Comparison of ENCODE assay signal across 8 mouse cellular contexts in genomic region chr1:135410967-135411366, GRCm38 (mm10). TPM values are rescaled to one million over a fixed set of nuclear protein-coding genes. Genes with fewer than 3 reads are reported as not detected.
DNase-seq lines count a peak whose midpoint lies in the region; ATAC-seq and TF ChIP-seq lines count a peak whose summit lies in the region.

No protein-coding gene starts in this region.

- H3K27me3 ChIP-seq in liver, adult 2 months (ENCODE audit: control insufficient read depth, insufficient read depth, low read length), result no peaks in the 10 kb centered on the region
- H3K27me3 ChIP-seq in liver, embryonic 12.5 days (replicated peaks), result no peaks in the 10 kb centered on the region
- H3K27me3 ChIP-seq in heart, embryonic 15.5 days, result no peaks in the 10 kb centered on the region

- H3K4me1 ChIP-seq in liver, adult 2 months (ENCODE audit: control insufficient read depth, insufficient read depth, low read length), result peaks cover 2% of the 10 kb centered on the region; the same call in 1 of the 2 replicates
- H3K4me1 ChIP-seq in liver, embryonic 12.5 days, result no peaks in the 10 kb centered on the region
- peaks cover 31% of the 10 kb centered on the region for H3K4me1 ChIP-seq in heart, embryonic 15.5 days (replicated peaks)
- H3K4me1 ChIP-seq in lung, adult 2 months (ENCODE audit: control insufficient read depth, insufficient read depth, low read length), result peaks cover 11% of the 10 kb centered on the region

- DNase-seq in liver, adult 2 months (ENCODE audit: extremely low read depth, low read depth, low spot score), result peak; percentile 33
- DNase-seq in adrenal gland, postnatal 36 days, result peak; percentile 66 to 75
- DNase-seq in lung, adult 2 months, result peak; percentile 25
- DNase-seq in cerebellum, postnatal 25 days, result no peak

- no peaks in the 10 kb centered on the region for H3K9me3 ChIP-seq in liver, embryonic 12.5 days (replicated peaks)
- no peaks in the 10 kb centered on the region for H3K9me3 ChIP-seq in heart, embryonic 15.5 days (replicated peaks)

- ATAC-seq in liver, embryonic 12.5 days, result no peak
- ATAC-seq in heart, embryonic 15.5 days (replicated peaks; ENCODE audit: insufficient number of reproducible peaks, insufficient read depth, low FRiP score, low read depth), result peak; percentile 84
- ATAC-seq in megakaryocyte-erythroid progenitor cell, adult 5-6 weeks (replicated peaks; ENCODE audit: low FRiP score, low TSS enrichment, poor library complexity, severe bottlenecking), result no peak
- no peak for ATAC-seq in cerebellum, adult (ENCODE audit: insufficient number of reproducible peaks, low FRiP score, low TSS enrichment)

- TF ChIP-seq POLR2A in liver, adult 2 months (IDR thresholded peaks at IDR 0.05; ENCODE audit: extremely low read depth, insufficient read depth, low read length), result no peak
- no peak for TF ChIP-seq POLR2A in lung, adult 2 months (IDR thresholded peaks at IDR 0.05; ENCODE audit: borderline replicate concordance, extremely low read depth, low read depth, low read length)

- no peak overlapping the region for H3K4me3 ChIP-seq in liver, adult 2 months (ENCODE audit: insufficient read depth, low read depth, low read length)
- no peak overlapping the region for H3K4me3 ChIP-seq in liver, embryonic 12.5 days
- H3K4me3 ChIP-seq in heart, embryonic 15.5 days, result no peak overlapping the region
- no peak overlapping the region for H3K4me3 ChIP-seq in lung, adult 2 months (replicated peaks; ENCODE audit: extremely low read depth, low read depth, low read length)

- no peak overlapping the region for H3K4me2 ChIP-seq in liver, embryonic 12.5 days
- no peak overlapping the region for H3K4me2 ChIP-seq in heart, embryonic 15.5 days

- WGBS in liver, adult 2 months, result 72% methylated on average over 2 of the region's 2 CpGs
- WGBS in liver, embryonic 12.5 days (ENCODE audit: insufficient replicate concordance), result 61% methylated on average over 2 of the region's 2 CpGs
- WGBS in heart, embryonic 15.5 days, result 40% methylated on average over 2 of the region's 2 CpGs
- 7% methylated on average over 2 of the region's 2 CpGs for WGBS in lung, adult 2 months

- 0 out of 2 replicates have a peak overlapping the region, but pooled peaks have one; percentile 29 for H3K27ac ChIP-seq in liver, adult 2 months (replicated peaks; ENCODE audit: insufficient read depth, low read depth, low read length)
- H3K27ac ChIP-seq in liver, embryonic 12.5 days, result no peak overlapping the region
- H3K27ac ChIP-seq in heart, embryonic 15.5 days, result peak overlapping the region; percentile 72

- no peaks in the 10 kb centered on the region for H3K79me2 ChIP-seq in liver, adult 2 months (ENCODE audit: control insufficient read depth, insufficient read depth, low read length)

- H3K36me3 ChIP-seq in liver, adult 2 months (ENCODE audit: control insufficient read depth, insufficient read depth, low read length), result peaks cover 38% of the 10 kb centered on the region
- H3K36me3 ChIP-seq in liver, embryonic 12.5 days, result peaks cover 92% of the 10 kb centered on the region
- peaks cover 55% of the 10 kb centered on the region for H3K36me3 ChIP-seq in heart, embryonic 15.5 days

- no peak overlapping the region for H3K9ac ChIP-seq in liver, adult 2 months (ENCODE audit: low read depth, low read length)
- H3K9ac ChIP-seq in liver, embryonic 12.5 days, result no peak overlapping the region
- no peak overlapping the region for H3K9ac ChIP-seq in heart, embryonic 15.5 days

- no peak for TF ChIP-seq CTCF in liver, adult 2 months (IDR thresholded peaks at IDR 0.05; ENCODE audit: low read depth, low read length)
- no peak for TF ChIP-seq CTCF in lung, adult 2 months (IDR thresholded peaks at IDR 0.05; ENCODE audit: insufficient read depth, low read length)

RNA-seq across cellular contexts. Expression of gene Ipo9, which starts 19.3 kb away (rescaled TPM):
- total RNA-seq in liver, adult 2 months (2014; rRNA removed), result 17.1 and 20.9 TPM in 2 replicates
- polyA plus RNA-seq in liver, adult 2 months (2012; rRNA removed), result 27.2 and 29.5 TPM in 2 replicates
- 50.4 and 53.6 TPM in 2 replicates for polyA plus RNA-seq in liver, embryonic 12.5 days (2016; fragmentation: Nextera tagmentation; extraction: Ambion mirVana)
- 10 to 100 TPM; 66.0 to 81.5 TPM for total RNA-seq in adrenal gland, postnatal 36 days (2021)
- 63.9 and 82.7 TPM in 2 replicates for polyA plus RNA-seq in heart, embryonic 15.5 days (2015; fragmentation: Nextera tagmentation; extraction: Ambion mirVana)
- 59.0 and 68.2 TPM in 2 replicates for polyA plus RNA-seq in lung, adult 2 months (2012; rRNA removed)
- total RNA-seq in megakaryocyte-erythroid progenitor cell, adult 5-6 weeks (2014; fragmentation: Nextera tagmentation), result 76.3 and 91.8 TPM in 2 replicates
- 31.9 and 38.9 TPM in 2 replicates for total RNA-seq in megakaryocyte-erythroid progenitor cell, adult 5-6 weeks (2017)

RNA-seq across cellular contexts. Expression of gene Shisa4, which starts 35.9 kb away (rescaled TPM):
- total RNA-seq in liver, adult 2 months (2014; rRNA removed), result 0.18 and 0.47 TPM in 2 replicates
- polyA plus RNA-seq in liver, adult 2 months (2012; rRNA removed), result 0.14 and 0.33 TPM in 2 replicates
- polyA plus RNA-seq in liver, embryonic 12.5 days (2016; fragmentation: Nextera tagmentation; extraction: Ambion mirVana), result 5.4 and 5.5 TPM in 2 replicates
- 1 to 10 TPM; 6.8 to 9.2 TPM for total RNA-seq in adrenal gland, postnatal 36 days (2021)
- polyA plus RNA-seq in heart, embryonic 15.5 days (2015; fragmentation: Nextera tagmentation; extraction: Ambion mirVana), result 26.0 and 33.0 TPM in 2 replicates
- 14.0 and 16.7 TPM in 2 replicates for polyA plus RNA-seq in lung, adult 2 months (2012; rRNA removed)
- total RNA-seq in megakaryocyte-erythroid progenitor cell, adult 5-6 weeks (2014; fragmentation: Nextera tagmentation), result not detected in 2 replicates
- not detected in 2 replicates for total RNA-seq in megakaryocyte-erythroid progenitor cell, adult 5-6 weeks (2017)

Comparison
In these comparisons a context has a peak if more than half of its experiments do, and no peak if none do; other contexts are left out.
1. DNase-seq: peak in liver, adult 2 months (single experiment), adrenal gland, postnatal 36 days (2 of 2) and lung, adult 2 months (single experiment); none in cerebellum, postnatal 25 days (0 of 2).